Mouse (Mus musculus) heart, postnatal 0 days (tissue): ENCODE data around the gene Tor3a.

ENCODE experiments used
- CTCF ChIP-seq: IDR thresholded peaks from 2 replicates; pipeline ENCODE4 v1.5.1; 2016; ENCODE audit warnings: antibody characterized with exemption, control low read depth, low read depth
- EP300 ChIP-seq: IDR thresholded peaks from 2 replicates; pipeline ENCODE4 v1.6.1; 2016; ENCODE audit warnings: antibody characterized with exemption, low read depth

DNA sequence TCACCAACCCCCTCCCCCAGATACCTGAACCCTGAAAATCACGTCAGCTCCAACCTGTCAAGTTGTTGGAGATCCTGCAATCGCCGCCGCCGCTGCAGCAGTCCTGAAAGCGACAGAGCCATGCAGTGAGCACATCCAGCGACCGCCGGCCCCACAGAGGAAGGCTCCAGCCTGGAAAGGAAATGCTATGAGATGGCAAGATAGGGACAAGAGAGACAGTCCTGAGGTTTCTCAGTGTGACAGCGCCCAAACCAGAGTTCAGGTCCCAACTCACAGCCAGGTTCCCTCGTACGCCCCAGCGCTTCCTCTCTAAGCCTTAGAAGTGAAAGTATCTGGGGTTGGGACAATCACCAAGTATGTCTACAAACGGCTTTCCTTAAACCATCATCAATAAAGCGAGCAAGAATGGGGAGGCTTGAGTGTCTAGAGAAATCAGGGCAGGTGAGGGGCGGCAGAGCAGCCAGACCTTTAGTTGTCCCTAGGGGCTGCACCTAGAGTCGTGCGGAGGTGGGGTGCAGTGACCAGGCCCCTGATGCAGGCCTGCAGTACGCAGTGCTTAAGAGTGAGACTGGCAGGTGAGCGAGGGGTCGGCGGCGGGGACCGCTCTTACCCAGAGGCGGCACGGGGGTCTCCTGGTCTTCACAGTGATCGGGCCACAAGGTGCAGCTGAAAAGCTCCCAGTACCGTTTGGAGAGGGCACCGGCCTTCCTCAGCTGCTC lies 521 bp downstream of the Tor3a start:
- TF ChIP-seq CTCF (no peak), EP300 (no peak)
